In the genomic region with DNA sequence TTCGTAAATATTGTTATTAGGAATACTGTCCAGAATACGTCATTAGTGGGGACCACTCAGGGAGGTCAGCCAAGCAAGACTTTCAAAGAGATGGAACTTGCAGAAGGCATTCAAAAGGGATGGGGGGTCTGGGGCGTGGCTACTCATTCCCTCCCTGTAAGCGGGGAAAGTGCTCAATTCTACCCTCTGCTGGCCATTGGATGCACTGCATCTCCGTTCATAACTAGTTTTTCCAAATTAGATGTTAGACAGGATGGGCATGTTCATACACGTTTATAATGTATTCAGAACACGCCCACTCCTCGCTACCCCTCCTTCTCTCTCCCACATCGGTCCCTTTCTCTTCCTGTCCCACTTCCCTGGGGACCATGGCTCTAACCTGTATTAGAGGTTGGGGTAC, we compare ENCODE assay signal across 8 mouse cellular contexts. TPM values are rescaled to one million over a fixed set of nuclear protein-coding genes. Genes with fewer than 3 reads are reported as not detected.
DNase-seq lines count a peak whose midpoint lies in the region; ATAC-seq lines count a peak whose summit lies in the region.

No protein-coding gene starts in this region.

- no peak overlapping the region for H3K4me3 ChIP-seq in hindbrain, embryonic 12.5 days

- H3K27ac ChIP-seq in hindbrain, embryonic 12.5 days: no peak overlapping the region

- WGBS in hindbrain, embryonic 12.5 days: 6% methylated on average over 9 of the region's 9 CpGs

- 0 out of 2 replicates have a peak overlapping the region, but pooled peaks have one; percentile 11 for H3K4me2 ChIP-seq in hindbrain, embryonic 12.5 days (replicated peaks)

- no peak overlapping the region for H3K9ac ChIP-seq in hindbrain, embryonic 12.5 days

- no peaks in the 10 kb centered on the region for H3K36me3 ChIP-seq in hindbrain, embryonic 12.5 days

- no peaks in the 10 kb centered on the region for H3K27me3 ChIP-seq in hindbrain, embryonic 12.5 days

- peak; percentile 46 for ATAC-seq in hindbrain, embryonic 12.5 days (ENCODE audit: low FRiP score)

- peak; percentile 77 for DNase-seq in NIH3T3 (ENCODE audit: low read depth)
- DNase-seq in cerebellum, adult 9-10 months: peak; percentile 72
- DNase-seq in frontal cortex, adult 2 months (ENCODE audit: extremely low spot score in 1 of 2, low spot score in 1 of 2): peak; percentile 59 to 90
- peak; percentile 69 to 72 for DNase-seq in layer of hippocampus, postnatal 36 days
- peak; percentile 81 for DNase-seq in lung, postnatal 25 days (ENCODE audit: low spot score)
- peak; percentile 42 for DNase-seq in retina, adult 2 months (ENCODE audit: low read depth, low spot score)
- peak; percentile 83 for DNase-seq in thymus, postnatal 4 days

- H3K9me3 ChIP-seq in hindbrain, embryonic 12.5 days (replicated peaks): peaks cover 9% of the 10 kb centered on the region; the same call in 1 of the 2 replicates

- H3K4me1 ChIP-seq in hindbrain, embryonic 12.5 days: peaks cover 6% of the 10 kb centered on the region; the same call in 1 of the 2 replicates

RNA-seq across cellular contexts. Expression of gene Fhad1, which starts 56.7 kb away (rescaled TPM):
- 9.5 and 9.8 TPM in 2 replicates for polyA plus RNA-seq in frontal cortex, adult 2 months (2012; rRNA removed)
- polyA plus RNA-seq in hindbrain, embryonic 12.5 days (2016; fragmentation: Nextera tagmentation; extraction: Ambion mirVana): 5.2 and 6.2 TPM in 2 replicates
- total RNA-seq in layer of hippocampus, postnatal 36 days (2021): 1 to 10 TPM; 8.6 to 9.7 TPM
